Mouse (Mus musculus): Measurements from ENCODE around the gene Cldn10.

- TF ChIP-seq CTCF (IDR thresholded peaks at IDR 0.05; ENCODE audit: borderline replicate concordance, extremely low read depth, insufficient read depth, insufficient read length) (no peak), POLR2A (IDR thresholded peaks at IDR 0.05; ENCODE audit: borderline replicate concordance, extremely low read depth, insufficient read depth, insufficient read length, poor library complexity, severe bottlenecking) (no peak)
Measured at GRCm38 (mm10) chr14:118782241-118782640, 5.5 kb upstream of the Cldn10 start.

All from brain, embryonic 14.5 days (tissue).